Mouse (Mus musculus) CD4-positive helper T cell, adult 2 months (primary cell): ENCODE measurements around the gene Vax2.

Source experiments
- DNase-seq: peaks from one replicate; pipeline ENCODE4 v3.0.0-alpha.2; 2012; ENCODE audit warnings: low read depth, missing footprints, low spot score

Gene Vax2

DNA sequence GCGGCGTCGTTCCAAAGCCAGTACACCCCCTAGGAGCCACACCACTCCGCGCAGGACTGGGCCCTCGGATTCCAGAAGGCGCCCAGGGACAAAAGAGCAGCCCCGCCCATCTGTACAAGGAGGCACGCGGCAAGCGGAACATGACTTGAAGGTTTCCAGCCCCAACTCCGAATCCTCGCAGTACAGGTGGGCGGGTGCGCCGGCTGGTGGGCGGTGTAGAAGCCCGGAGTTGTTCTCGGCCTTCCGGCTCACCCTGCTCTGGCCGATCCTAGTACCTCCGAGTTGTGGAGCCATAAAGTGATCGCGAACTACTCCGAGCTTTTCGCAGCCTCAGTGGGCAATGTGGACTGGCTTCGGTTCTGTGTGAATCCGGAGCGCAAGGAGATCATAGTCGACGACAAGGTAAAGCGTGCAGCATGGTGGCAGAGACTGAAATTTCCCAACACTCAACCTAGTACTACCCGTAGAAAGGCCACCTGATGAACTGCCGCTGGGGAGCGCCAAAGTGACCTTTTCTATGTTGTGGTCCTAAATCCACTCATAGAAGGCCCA, 51.9 kb downstream of the Vax2 start:
- DNase-seq, result peak; percentile 35

DNA sequence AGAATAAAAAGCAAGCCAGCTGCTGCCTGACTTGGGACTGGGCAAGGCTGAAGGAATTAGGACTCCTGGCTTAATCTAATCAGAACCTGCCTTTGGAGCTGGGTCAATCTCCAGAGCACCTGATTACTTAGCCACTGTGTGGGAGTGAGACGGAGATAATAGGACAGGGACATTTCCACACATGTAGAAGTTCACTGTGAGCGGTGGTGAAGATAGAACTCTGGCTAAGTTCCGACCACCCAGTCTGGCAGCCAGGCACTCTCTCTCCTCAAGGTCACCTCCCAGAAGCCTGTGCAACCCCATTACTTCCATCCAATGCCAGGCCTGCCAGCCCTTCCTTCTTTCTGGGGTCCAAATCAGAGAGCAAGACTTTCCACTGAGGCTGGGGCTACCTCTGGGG, 55.9 kb downstream of the Vax2 start:
- no peak for DNase-seq

GRCm38 (mm10) chr6:83768485-83768884, 57.4 kb downstream of the Vax2 start:
- no peak for DNase-seq

DNA sequence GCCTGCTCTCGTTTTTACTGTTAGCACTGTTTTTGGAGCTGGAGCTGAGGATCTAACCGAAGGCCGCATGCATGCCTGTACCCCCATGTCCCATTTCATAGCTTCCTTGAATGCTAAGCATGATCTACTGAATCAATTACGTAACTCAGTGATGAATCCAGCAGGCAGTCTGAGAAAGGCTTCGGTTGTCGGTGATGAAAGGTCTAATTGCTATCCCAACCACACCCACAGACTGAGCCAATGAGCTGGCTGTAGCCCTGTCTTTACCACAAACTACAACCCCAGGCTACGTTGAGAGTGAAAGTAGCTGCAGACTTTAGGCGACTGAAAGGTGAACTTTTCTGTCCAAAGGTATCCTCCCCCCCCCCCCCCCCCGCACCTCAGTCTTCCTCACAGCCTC, 63.1 kb downstream of the Vax2 start:
- no peak for DNase-seq

GRCm38 (mm10) chr6:83774781-83775563, 63.9 kb downstream of the Vax2 start:
- no peak for DNase-seq

DNA sequence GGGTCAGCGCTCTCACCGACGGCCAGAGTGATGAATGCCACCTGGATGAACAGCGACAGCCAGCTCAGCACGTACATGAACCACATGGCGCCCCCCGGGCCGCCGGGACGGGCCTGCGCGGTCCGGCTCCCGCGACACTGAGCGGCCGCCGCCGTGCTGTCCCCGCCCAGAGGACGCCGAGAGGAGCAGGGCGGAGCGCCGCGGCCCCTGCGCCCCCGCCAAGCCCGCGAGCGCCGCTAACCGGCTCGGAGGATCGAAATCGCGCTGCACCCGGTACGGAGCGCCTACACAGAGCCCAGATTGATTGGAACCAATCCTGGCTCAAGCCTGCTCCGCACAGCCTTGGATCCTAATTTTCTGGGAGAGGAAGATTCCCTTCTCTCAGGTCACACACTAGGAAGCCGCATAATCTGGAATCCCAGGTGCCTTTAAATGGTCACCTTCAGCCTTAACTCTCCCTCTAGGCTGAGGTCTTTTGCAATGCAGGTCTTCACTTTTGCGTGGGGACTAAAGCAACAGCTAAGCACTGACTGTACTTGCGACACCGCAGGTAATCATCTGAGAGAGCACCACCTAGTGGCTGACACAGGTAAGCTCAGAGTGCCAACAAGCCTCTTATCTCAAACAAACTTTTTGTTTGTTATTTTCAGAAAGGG, 64.7 kb downstream of the Vax2 start, which contains the start of gene Tex261:
Gene Tex261 (minus strand): TSS at position 176 of the 656 bp plus-strand sequence.
- peak; percentile 93 for DNase-seq

DNA sequence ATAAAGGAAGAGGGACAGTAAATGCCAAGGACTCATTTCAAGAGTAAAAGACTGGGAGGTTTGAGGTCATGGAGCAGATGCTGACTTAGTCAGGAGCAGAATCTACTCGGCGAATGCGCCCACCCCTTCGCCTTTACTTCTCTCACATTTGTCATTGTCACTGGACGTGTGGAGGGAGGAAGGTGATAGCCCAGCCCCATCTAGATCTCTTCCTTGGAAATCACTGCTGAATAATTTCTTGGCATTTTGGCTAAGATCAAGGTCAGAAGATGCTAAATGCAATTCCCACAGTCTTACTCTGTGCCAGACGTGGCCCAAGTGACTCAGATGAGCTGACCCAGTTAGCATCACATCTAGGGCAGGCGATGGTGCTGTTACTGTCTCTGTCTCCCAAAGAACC, 67.2 kb downstream of the Vax2 start:
- no peak for DNase-seq

DNA sequence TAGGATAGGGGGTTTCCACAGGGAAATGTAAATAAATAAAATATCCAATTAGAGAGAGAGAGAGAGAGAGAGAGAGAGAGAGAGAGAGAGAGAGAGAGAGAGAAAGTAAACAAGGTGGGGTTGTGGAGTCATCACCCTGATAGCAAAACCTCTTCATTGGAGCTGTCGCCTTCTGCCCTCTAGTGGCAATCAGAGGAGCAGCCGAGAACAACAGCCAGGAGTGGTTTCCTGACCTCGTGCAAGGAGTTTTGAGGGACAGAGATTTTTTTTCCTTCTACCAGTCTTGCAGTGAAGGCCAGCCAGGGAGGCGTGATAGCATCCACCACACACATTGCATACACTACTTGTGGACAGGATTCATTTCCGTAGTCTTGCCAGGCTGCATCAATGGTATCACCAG, 68.0 kb downstream of the Vax2 start:
- peak; percentile 71 for DNase-seq

GRCm38 (mm10) chr6:83786426-83786825, 75.4 kb downstream of the Vax2 start:
- DNase-seq, result no peak
